Mouse (Mus musculus) cerebellum, postnatal 25 days (tissue): ENCODE measurements at regions not wholly inside any gene's neighbourhood (a gene's known extent, or its start where the extent isn't known, plus 50 kb on each side); places are given as distances from the start of the nearest gene placed in this dataset.

ENCODE experiments used
- DNase-seq, 2 experiments: peaks; one replicate each; pipeline ENCODE4 v3.0.0; 2021; ENCODE audit warnings: mixed read lengths in 2 of 2

- DNase-seq, result no peak
Observed at GRCm38 (mm10) chr2:7840612-7841011, 331.2 kb upstream of the Celf2 start.

GRCm38 (mm10) chr2:7837877-7838276 is 328.5 kb upstream of the Celf2 start:
- DNase-seq, result no peak

GRCm38 (mm10) chr2:7831239-7831638 is 321.9 kb upstream of the Celf2 start:
- peak; percentile 32 to 51 for DNase-seq

GRCm38 (mm10) chr2:7826272-7826671 is 316.9 kb upstream of the Celf2 start:
- DNase-seq, result no peak

- DNase-seq, result no peak
Observed at GRCm38 (mm10) chr2:7796415-7796814, 287.1 kb upstream of the Celf2 start.

GRCm38 (mm10) chr2:7792456-7793145 is 283.2 kb upstream of the Celf2 start:
- no peak for DNase-seq

DNA sequence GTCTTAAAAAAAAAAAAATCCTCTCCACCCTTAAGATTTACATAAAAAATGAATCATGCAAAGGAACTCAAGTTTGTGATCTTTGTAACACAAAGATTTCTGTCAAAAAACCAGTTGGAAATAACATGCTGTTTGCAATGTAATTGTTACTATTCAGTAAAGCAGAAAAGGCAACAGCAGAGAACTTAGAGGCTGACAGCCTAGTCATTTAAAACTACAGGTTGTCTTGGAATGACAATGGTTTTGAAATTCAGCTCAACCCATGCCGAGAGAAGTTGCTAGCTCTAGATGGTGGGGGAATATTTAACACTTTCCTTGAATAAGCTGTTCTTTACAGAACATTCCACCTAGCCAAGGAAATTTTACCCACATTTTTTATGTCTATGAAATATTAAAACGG is 269.2 kb upstream of the Celf2 start:
- no peak for DNase-seq

DNA sequence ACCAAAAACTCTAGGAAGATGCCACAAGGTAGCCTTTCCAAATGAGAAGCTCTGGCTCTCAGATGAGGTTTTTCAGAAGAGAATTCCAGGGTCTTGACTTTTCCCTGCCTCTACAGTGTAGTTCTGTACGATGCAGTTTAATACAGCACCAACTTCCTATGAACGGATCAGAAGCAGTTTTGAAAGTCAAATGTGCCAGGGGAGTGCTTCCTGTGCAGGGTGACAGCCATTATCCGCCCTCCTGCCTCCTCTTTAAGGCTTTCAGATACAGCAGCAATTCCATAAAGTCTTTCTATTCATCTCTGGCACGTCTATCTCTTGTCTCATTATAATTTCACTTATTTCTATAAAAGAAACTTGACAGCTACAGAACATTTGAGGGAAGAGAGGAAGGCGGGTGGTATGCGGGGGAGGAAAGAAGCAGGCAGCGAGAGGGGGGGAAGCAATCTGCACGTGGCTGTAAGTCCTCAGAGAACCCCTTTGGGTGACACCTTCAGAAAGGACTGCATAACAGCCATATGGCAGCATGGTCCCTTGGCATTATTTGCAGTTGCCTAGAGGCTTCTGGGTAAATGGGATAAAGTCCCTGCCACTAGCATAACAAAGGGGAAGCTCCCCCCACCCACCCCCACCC is 224.9 kb upstream of the Celf2 start:
- DNase-seq, result no peak

GRCm38 (mm10) chr2:7730960-7731359 is 221.6 kb upstream of the Celf2 start:
- no peak for DNase-seq

DNA sequence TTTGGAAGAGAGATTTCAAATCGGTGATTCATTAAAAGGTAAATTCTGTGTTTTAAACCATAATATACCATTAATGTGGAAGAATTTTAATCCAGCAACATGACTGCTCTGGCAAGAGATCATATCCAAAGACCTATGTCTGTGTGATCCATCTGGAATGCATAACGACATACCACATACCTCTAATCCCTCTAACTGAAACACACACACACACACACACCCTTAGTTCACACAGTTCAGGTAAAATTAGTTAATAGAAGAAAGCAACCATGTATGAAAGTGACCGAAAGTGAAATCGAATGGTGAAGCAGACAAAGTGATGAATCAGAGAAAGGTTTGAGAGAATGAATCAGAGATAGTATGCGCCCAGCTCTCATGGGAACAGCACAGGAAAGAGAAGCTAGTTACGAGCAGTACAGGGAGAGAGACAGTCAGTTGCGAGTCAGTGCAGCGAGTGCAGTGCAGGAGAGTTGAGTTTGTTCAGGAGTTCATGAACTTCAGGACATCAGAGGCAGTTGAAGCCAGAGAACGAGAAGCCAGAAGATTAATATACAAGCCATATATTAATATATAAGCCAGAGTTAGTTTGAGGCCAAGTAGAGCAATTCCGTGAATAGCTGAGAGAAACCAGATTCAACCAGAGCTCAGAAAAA is 213.0 kb upstream of the Celf2 start:
- DNase-seq, result no peak

DNA sequence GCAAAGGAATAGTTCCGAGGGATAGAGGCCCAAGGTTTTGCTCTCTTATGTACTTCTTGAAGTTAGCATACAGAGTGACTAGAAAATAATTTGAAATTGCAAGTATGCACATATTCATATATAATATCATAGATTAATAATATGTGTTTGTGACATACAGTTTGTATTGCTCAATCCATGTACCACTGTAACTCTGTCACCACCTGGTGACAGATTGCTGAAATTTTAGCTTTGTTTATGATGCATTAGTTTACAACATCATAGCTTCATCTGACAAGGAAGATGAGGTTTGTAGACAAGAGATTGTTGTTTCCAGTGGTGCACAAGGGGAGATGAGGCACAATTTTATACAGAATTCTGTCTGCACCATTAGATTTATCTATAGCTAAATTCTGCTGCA is 201.7 kb upstream of the Celf2 start:
- DNase-seq, result peak in 1 of 2 experiments; percentile 7

DNA sequence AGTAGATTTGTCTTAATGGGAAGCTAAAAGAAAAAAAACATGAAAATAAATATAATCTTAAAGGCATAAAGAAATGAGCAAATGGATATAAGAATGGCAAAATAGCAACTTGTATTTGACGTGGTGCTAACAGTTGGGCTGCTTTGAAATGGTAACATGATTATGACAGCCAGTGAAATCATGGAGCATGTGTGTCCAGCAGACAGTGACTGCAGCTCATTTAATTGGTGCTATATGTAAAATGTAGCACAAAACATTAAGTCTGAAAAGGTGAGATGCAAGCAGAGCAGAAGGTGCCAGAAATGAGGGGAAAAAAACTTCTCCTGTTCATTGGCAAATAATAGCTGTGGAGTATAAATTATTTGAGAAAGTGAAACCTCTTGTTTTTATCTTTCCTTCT is 201.1 kb upstream of the Celf2 start:
- DNase-seq, result no peak

GRCm38 (mm10) chr2:7683355-7683754 is 174.0 kb upstream of the Celf2 start:
- no peak for DNase-seq

- no peak for DNase-seq
Observed at GRCm38 (mm10) chr2:7640892-7641291, 131.5 kb upstream of the Celf2 start.

GRCm38 (mm10) chr2:7622716-7623285 is 113.4 kb upstream of the Celf2 start:
- no peak for DNase-seq

DNA sequence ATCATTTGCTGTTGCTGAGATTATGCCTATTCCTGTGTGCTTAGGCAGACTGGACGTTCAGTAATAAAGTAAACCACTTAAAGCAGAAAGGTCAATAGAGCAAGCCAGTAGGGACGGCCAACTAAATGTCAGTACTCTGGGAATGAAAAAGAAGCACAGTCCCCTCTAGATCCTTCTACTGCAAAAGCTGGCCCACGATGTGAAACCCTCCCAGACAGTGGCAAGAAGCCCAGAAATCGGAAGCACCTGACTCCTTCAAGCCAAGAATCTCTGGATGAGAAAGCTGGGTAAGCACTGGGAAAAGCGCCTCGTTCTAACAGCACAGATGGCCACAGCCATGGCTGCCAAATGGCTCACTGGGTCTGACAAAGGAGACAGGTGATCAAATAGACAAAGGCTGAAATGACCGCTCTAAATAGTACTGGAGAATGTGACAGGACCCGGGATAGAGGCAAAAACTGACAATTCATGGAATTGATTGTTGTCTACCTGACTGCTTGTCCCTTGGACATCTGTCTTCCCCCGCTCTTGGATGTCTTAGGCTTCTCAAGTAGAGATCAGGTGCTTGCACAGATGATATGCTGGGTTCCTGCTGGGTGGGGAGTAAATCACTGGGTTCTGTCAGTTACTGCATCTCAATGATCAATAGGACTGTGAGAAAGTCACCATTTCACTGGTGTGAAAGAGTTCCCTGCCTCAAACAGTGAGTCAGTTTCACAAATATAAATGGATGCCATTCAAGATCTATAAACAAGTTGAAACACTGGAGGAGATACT is 110.7 kb upstream of the Celf2 start:
- DNase-seq, result peak; percentile 96 to 97

DNA sequence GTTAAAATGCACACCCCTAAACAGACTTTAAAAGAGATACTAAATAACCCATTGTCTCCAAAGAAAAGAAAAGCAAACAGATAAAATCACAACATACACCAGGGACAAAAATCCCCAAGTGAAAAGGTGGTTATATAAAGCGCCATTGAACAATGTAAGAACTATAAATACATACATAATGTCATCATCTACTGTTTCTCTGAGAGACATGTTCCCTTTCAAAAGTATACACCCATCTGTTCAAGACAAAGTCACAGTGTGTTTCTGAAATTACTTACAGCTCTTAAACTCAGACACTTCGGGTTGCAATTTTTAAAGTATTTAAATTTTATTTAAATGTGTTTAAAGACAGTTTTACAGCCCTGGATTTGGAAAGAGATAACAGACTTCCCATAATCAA is 68.8 kb upstream of the Celf2 start:
- DNase-seq, result no peak
